18 mouse cellular contexts compared by ENCODE assay signal in the genomic region with DNA sequence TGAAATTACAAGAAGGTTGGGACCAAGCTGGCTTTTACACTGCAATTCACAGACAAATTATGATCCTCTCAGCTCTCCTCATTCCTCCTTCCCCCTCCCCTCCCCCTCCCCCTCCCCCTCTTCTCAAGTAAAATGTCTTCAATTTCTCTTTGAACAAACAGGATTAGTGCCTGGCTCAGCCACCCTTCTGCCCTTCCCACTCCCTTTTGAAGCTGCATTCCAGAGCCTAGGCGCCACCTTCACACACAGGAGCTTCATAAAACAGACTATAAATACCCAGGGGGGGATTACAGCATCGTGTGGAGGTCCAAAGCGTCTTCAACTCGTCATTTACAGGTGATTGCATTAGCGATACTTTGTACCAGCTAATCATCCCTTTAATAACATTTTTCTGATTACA. TPM values are rescaled to one million over a fixed set of nuclear protein-coding genes. Genes with fewer than 3 reads are reported as not detected.
DNase-seq lines count a peak whose midpoint lies in the region; ATAC-seq and TF ChIP-seq lines count a peak whose summit lies in the region.
"Had no signal": no experiment of that assay in that cellular context is flagged by ENCODE, and none has a peak within 500 bp of the region (broad histone marks: within the 10 kb centered on the region; RNA-seq: fewer than 3 reads in every experiment).

No protein-coding gene starts in this region.

- H3K9ac ChIP-seq in forebrain, embryonic 11.5 days (ENCODE audit: low read length): no peak overlapping the region
- H3K9ac ChIP-seq in forebrain, embryonic 13.5 days: no peak overlapping the region
- H3K9ac ChIP-seq in heart, postnatal 0 days (replicated peaks; ENCODE audit: low read depth, low read length): 0 out of 2 replicates have a peak overlapping the region, but pooled peaks have one; percentile 21
- no peak overlapping the region for H3K9ac ChIP-seq in midbrain, embryonic 14.5 days (replicated peaks; ENCODE audit: low read length)
- H3K9ac ChIP-seq in midbrain, postnatal 0 days (replicated peaks; ENCODE audit: low read length, poor library complexity, severe bottlenecking): no peak overlapping the region
- H3K9ac ChIP-seq: embryonic facial prominence, embryonic 12.5 days; hindbrain, embryonic 15.5 days had no signal

- no peak for TF ChIP-seq EP300 in heart, postnatal 0 days (IDR thresholded peaks at IDR 0.05; ENCODE audit: low read depth)

- peaks cover 20% of the 10 kb centered on the region for H3K4me1 ChIP-seq in forebrain, embryonic 11.5 days (replicated peaks; ENCODE audit: control insufficient read depth, insufficient read depth, low read length)
- H3K4me1 ChIP-seq in forebrain, embryonic 13.5 days: peaks cover 34% of the 10 kb centered on the region
- H3K4me1 ChIP-seq in heart, postnatal 0 days (ENCODE audit: control insufficient read depth, insufficient read depth): peaks cover 34% of the 10 kb centered on the region
- H3K4me1 ChIP-seq in midbrain, embryonic 14.5 days (ENCODE audit: control insufficient read depth, insufficient read depth, low read length): peaks cover 9% of the 10 kb centered on the region; the same call in 1 of the 2 replicates
- H3K4me1 ChIP-seq in midbrain, postnatal 0 days (ENCODE audit: insufficient read depth, low read length): no peaks in the 10 kb centered on the region

- ATAC-seq in forebrain, embryonic 11.5 days (replicated peaks; ENCODE audit: low FRiP score): no peak
- no peak for ATAC-seq in forebrain, embryonic 13.5 days
- no peak for ATAC-seq in heart, postnatal 0 days (ENCODE audit: insufficient read depth, low read depth)
- ATAC-seq in midbrain, embryonic 14.5 days (ENCODE audit: low FRiP score, low TSS enrichment): no peak
- ATAC-seq in midbrain, postnatal 0 days (ENCODE audit: low FRiP score): no peak
- ATAC-seq in frontal cortex, adult (ENCODE audit: low TSS enrichment): no peak

- H3K9me3 ChIP-seq in forebrain, embryonic 11.5 days (ENCODE audit: control insufficient read depth, low read length): no peaks in the 10 kb centered on the region
- H3K9me3 ChIP-seq in forebrain, embryonic 13.5 days (replicated peaks): no peaks in the 10 kb centered on the region
- H3K9me3 ChIP-seq in heart, postnatal 0 days (replicated peaks; ENCODE audit: control insufficient read depth, low read length): no peaks in the 10 kb centered on the region
- no peaks in the 10 kb centered on the region for H3K9me3 ChIP-seq in midbrain, embryonic 14.5 days (ENCODE audit: control insufficient read depth, low read length)
- no peaks in the 10 kb centered on the region for H3K9me3 ChIP-seq in midbrain, postnatal 0 days (ENCODE audit: low read length)
- H3K9me3 ChIP-seq: embryonic facial prominence, embryonic 12.5 days; hindbrain, embryonic 15.5 days had no signal

- no peak for TF ChIP-seq CTCF in heart, postnatal 0 days (IDR thresholded peaks at IDR 0.05; ENCODE audit: low read depth)
- no peak for TF ChIP-seq CTCF in midbrain, postnatal 0 days (IDR thresholded peaks at IDR 0.05)

- no peak overlapping the region for H3K4me3 ChIP-seq in forebrain, embryonic 11.5 days (ENCODE audit: low read depth, low read length)
- no peak overlapping the region for H3K4me3 ChIP-seq in forebrain, embryonic 13.5 days
- H3K4me3 ChIP-seq in heart, postnatal 0 days (ENCODE audit: low read depth, low read length): no peak overlapping the region
- H3K4me3 ChIP-seq in midbrain, embryonic 14.5 days (replicated peaks; ENCODE audit: low read depth, low read length): no peak overlapping the region
- no peak overlapping the region for H3K4me3 ChIP-seq in midbrain, postnatal 0 days (ENCODE audit: low read depth, low read length)
- H3K4me3 ChIP-seq: embryonic facial prominence, embryonic 12.5 days; hindbrain, embryonic 15.5 days had no signal

- H3K4me2 ChIP-seq in forebrain, embryonic 11.5 days (ENCODE audit: low read depth, low read length, severe bottlenecking): no peak overlapping the region
- no peak overlapping the region for H3K4me2 ChIP-seq in forebrain, embryonic 13.5 days
- H3K4me2 ChIP-seq in heart, postnatal 0 days (ENCODE audit: low read depth, low read length): 0 out of 2 replicates have a peak overlapping the region, but pooled peaks have one; percentile 11
- H3K4me2 ChIP-seq in midbrain, embryonic 14.5 days (ENCODE audit: low read length): no peak overlapping the region
- no peak overlapping the region for H3K4me2 ChIP-seq in midbrain, postnatal 0 days (ENCODE audit: low read depth, low read length, poor library complexity, severe bottlenecking)
- H3K4me2 ChIP-seq: embryonic facial prominence, embryonic 12.5 days; hindbrain, embryonic 15.5 days had no signal

- DNase-seq in forebrain, embryonic 11.5 days (ENCODE audit: low spot score): no peak
- DNase-seq in heart, postnatal 0 days (ENCODE audit: low spot score): no peak
- no peak for DNase-seq in heart, adult 18-20 months
- DNase-seq in midbrain, embryonic 14.5 days: peak; percentile 32
- DNase-seq in midbrain, postnatal 0 days (ENCODE audit: low spot score): no peak
- DNase-seq in thymus, adult 18-20 months: no peak
- DNase-seq: adrenal gland, postnatal 10 days; cerebellum, postnatal 14 days; kidney, adult 8-10 months; kidney, postnatal 4 days; layer of hippocampus, postnatal 36 days; right cerebral cortex, postnatal 25 days; thymus, postnatal 25 days had no signal

- no peaks in the 10 kb centered on the region for H3K36me3 ChIP-seq in forebrain, embryonic 11.5 days (ENCODE audit: control insufficient read depth, insufficient read depth, low read length)
- H3K36me3 ChIP-seq in forebrain, embryonic 13.5 days (ENCODE audit: poor library complexity, severe bottlenecking): no peaks in the 10 kb centered on the region
- peaks cover 14% of the 10 kb centered on the region; the same call in 1 of the 2 replicates for H3K36me3 ChIP-seq in heart, postnatal 0 days (replicated peaks; ENCODE audit: control insufficient read depth, insufficient read depth, low read length)
- H3K36me3 ChIP-seq in midbrain, embryonic 14.5 days (ENCODE audit: control insufficient read depth, insufficient read depth, low read length): no peaks in the 10 kb centered on the region
- H3K36me3 ChIP-seq in midbrain, postnatal 0 days (ENCODE audit: insufficient read depth, low read length): no peaks in the 10 kb centered on the region
- H3K36me3 ChIP-seq: embryonic facial prominence, embryonic 12.5 days; hindbrain, embryonic 15.5 days had no signal

- H3K27ac ChIP-seq in forebrain, embryonic 11.5 days (ENCODE audit: low read depth, low read length): peak overlapping the region; percentile 8; the same call in 1 of the 2 replicates
- H3K27ac ChIP-seq in forebrain, embryonic 13.5 days: no peak overlapping the region
- no peak overlapping the region for H3K27ac ChIP-seq in heart, postnatal 0 days (ENCODE audit: low read depth)
- no peak overlapping the region for H3K27ac ChIP-seq in midbrain, embryonic 14.5 days (replicated peaks; ENCODE audit: low read depth, low read length)
- H3K27ac ChIP-seq in midbrain, postnatal 0 days (ENCODE audit: low read depth, low read length): no peak overlapping the region
- H3K27ac ChIP-seq: hindbrain, embryonic 15.5 days had no signal

- 14% methylated on average over 5 of the region's 5 CpGs for WGBS in forebrain, embryonic 11.5 days
- 8% methylated on average over 5 of the region's 5 CpGs for WGBS in forebrain, embryonic 13.5 days
- 24% methylated on average over 5 of the region's 5 CpGs for WGBS in heart, postnatal 0 days
- 7% methylated on average over 5 of the region's 5 CpGs for WGBS in midbrain, embryonic 14.5 days
- 13% methylated on average over 5 of the region's 5 CpGs for WGBS in midbrain, postnatal 0 days

- no peaks in the 10 kb centered on the region for H3K27me3 ChIP-seq in forebrain, embryonic 11.5 days (ENCODE audit: control insufficient read depth, insufficient read depth, low read length)
- no peaks in the 10 kb centered on the region for H3K27me3 ChIP-seq in forebrain, embryonic 13.5 days
- no peaks in the 10 kb centered on the region for H3K27me3 ChIP-seq in heart, postnatal 0 days (ENCODE audit: control insufficient read depth, insufficient read depth, low read length)
- H3K27me3 ChIP-seq in midbrain, embryonic 14.5 days (ENCODE audit: control insufficient read depth, insufficient read depth, low read length): no peaks in the 10 kb centered on the region
- no peaks in the 10 kb centered on the region for H3K27me3 ChIP-seq in midbrain, postnatal 0 days (ENCODE audit: insufficient read depth, low read length)
- H3K27me3 ChIP-seq: embryonic facial prominence, embryonic 12.5 days; hindbrain, embryonic 15.5 days had no signal

RNA-seq across cellular contexts. Expression of a gene that starts 6.5 kb away (rescaled TPM):
- 8.0 and 9.8 TPM in 2 replicates for polyA plus RNA-seq in forebrain, embryonic 11.5 days (2014; fragmentation: Nextera tagmentation; extraction: Ambion mirVana)
- 4.5 and 7.2 TPM in 2 replicates for polyA plus RNA-seq in forebrain, embryonic 13.5 days (2015; fragmentation: Nextera tagmentation; extraction: Ambion mirVana)
- 102 and 111 TPM in 2 replicates for total RNA-seq in heart, postnatal 0 days (2014; rRNA removed; ENCODE audit: low replicate concordance)
- polyA plus RNA-seq in heart, postnatal 0 days (2015; fragmentation: Nextera tagmentation; extraction: Ambion mirVana): 26.9 and 30.3 TPM in 2 replicates
- 100 to 1,000 TPM; 423 to 471 TPM for total RNA-seq in heart, adult 18-20 months (2021)
- 1.9 and 3.7 TPM in 2 replicates for polyA plus RNA-seq in midbrain, embryonic 14.5 days (2014; fragmentation: Nextera tagmentation; extraction: Ambion mirVana)
- 19.4 and 19.8 TPM in 2 replicates for total RNA-seq in midbrain, postnatal 0 days (2014; rRNA removed)
- 7.5 and 8.0 TPM in 2 replicates for polyA plus RNA-seq in midbrain, postnatal 0 days (2015; fragmentation: Nextera tagmentation; extraction: Ambion mirVana)
- total RNA-seq: megakaryocyte-erythroid progenitor cell, adult 5-6 weeks had no signal
